Mouse (Mus musculus) small intestine, adult 2 months (tissue): ENCODE results near the gene Capn8. TPM values are rescaled to one million over a fixed set of nuclear protein-coding genes. Genes with fewer than 3 reads are reported as not detected.

ENCODE experiments used
- H3K27ac ChIP-seq: fragments of 200-500 bp; 2 replicates; pipeline ENCODE4 v1.5.1; 2012; ENCODE audit warnings: low read depth, low read length, control low read depth, inconsistent platforms; ENCODE audit not compliant: insufficient read depth
- H3K27me3 ChIP-seq: fragments of 200-500 bp; 2 replicates; pipeline ENCODE4 v1.6.1; 2012; ENCODE audit warnings: mild to moderate bottlenecking, moderate library complexity, low read length, inconsistent platforms; ENCODE audit not compliant: control insufficient read depth, insufficient read depth
- H3K36me3 ChIP-seq: fragments of 200-500 bp; 2 replicates; pipeline ENCODE4 v1.6.1; 2012; ENCODE audit warnings: mild to moderate bottlenecking, low read length, control low read depth, inconsistent platforms; ENCODE audit not compliant: control insufficient read depth, insufficient read depth
- H3K4me1 ChIP-seq: fragments of 200-500 bp; 2 replicates; pipeline ENCODE4 v1.6.1; 2012; ENCODE audit warnings: low read length, inconsistent platforms, mixed read lengths; ENCODE audit not compliant: control insufficient read depth, insufficient read depth, insufficient read length
- H3K4me3 ChIP-seq: fragments of 200-500 bp; 2 replicates; pipeline ENCODE4 v1.5.1; 2012; ENCODE audit warnings: low read depth, mild to moderate bottlenecking, control low read depth, inconsistent platforms, low read length, moderate library complexity
- CTCF ChIP-seq: fragments of 200-500 bp; IDR thresholded peaks from 2 replicates; pipeline ENCODE4 v1.5.1; 2012; ENCODE audit warnings: low read depth, mild to moderate bottlenecking, control low read depth, inconsistent platforms, low read length, moderate library complexity, mixed read lengths; ENCODE audit not compliant: insufficient replicate concordance, insufficient read length; ENCODE audit errors: extremely low read depth
- POLR2A ChIP-seq: fragments of 200-500 bp; IDR thresholded peaks from 2 replicates; pipeline ENCODE4 v1.6.1; 2012; ENCODE audit warnings: low read depth, mild to moderate bottlenecking, control low read depth, inconsistent platforms, low read length, moderate library complexity
- WGBS: fragments of 180-500 bp; shearing (Covaris S2); methylation state at CpG from one replicate; pipeline ENCODE4 v1.1.7; 2018; 5-methylcytosine and 5-hydroxymethylcytosine counted together
- polyA plus RNA-seq: library from polyadenylated mRNA; depleted of rRNA; stranded (reverse); fragments of >200 nt; gene quantifications from 2 replicates; pipeline ENCODE4 v1.2.3, GENCODE M21; 2012

Capn8 gene
- polyA plus RNA-seq, 1 experiment, result 2.4 TPM

- 79% methylated on average over 16 of the region's 16 CpGs for WGBS
These were observed 53.6 kb downstream of the Capn8 start for GRCm38 (mm10) chr1:182618200-182618947.

GRCm38 (mm10) chr1:182620470-182620869, 55.7 kb downstream of the Capn8 start:
- no peak overlapping the region for H3K27ac ChIP-seq
- TF ChIP-seq POLR2A (no peak), CTCF (no peak)
- no peak overlapping the region for H3K4me3 ChIP-seq
- H3K4me1 ChIP-seq, result no peaks in the 10 kb centered on the region
- no peaks in the 10 kb centered on the region for H3K27me3 ChIP-seq
- 52% methylated on average over 4 of the region's 4 CpGs for WGBS
- no peaks in the 10 kb centered on the region for H3K36me3 ChIP-seq

More at GRCm38 (mm10) chr1:182618200-182618947, 53.6 kb downstream of the Capn8 start:
- Histone ChIP-seq H3K4me1 (no peaks in the 10 kb centered on the region), H3K36me3 (no peaks in the 10 kb centered on the region), H3K27ac (no peak overlapping the region), H3K4me3 (no peak overlapping the region), H3K27me3 (no peaks in the 10 kb centered on the region)
- TF ChIP-seq POLR2A (no peak), CTCF (no peak)

GRCm38 (mm10) chr1:182621256-182621655, 56.4 kb downstream of the Capn8 start:
- H3K4me1 ChIP-seq, result no peaks in the 10 kb centered on the region
- no peaks in the 10 kb centered on the region for H3K27me3 ChIP-seq
- WGBS, result 82% methylated on average over 8 of the region's 8 CpGs
- H3K4me3 ChIP-seq, result no peak overlapping the region
- no peaks in the 10 kb centered on the region for H3K36me3 ChIP-seq
- H3K27ac ChIP-seq, result no peak overlapping the region
- TF ChIP-seq CTCF (no peak), POLR2A (no peak)

GRCm38 (mm10) chr1:182626197-182626596, 61.4 kb downstream of the Capn8 start:
- no peak overlapping the region for H3K4me3 ChIP-seq
- H3K27me3 ChIP-seq, result no peaks in the 10 kb centered on the region
- TF ChIP-seq POLR2A (no peak), CTCF (no peak)
- H3K36me3 ChIP-seq, result no peaks in the 10 kb centered on the region
- no peak overlapping the region for H3K27ac ChIP-seq
- WGBS, result 77% methylated on average over 1 of the region's 1 CpGs
- no peaks in the 10 kb centered on the region for H3K4me1 ChIP-seq

GRCm38 (mm10) chr1:182629228-182629627, 64.4 kb downstream of the Capn8 start:
- Histone ChIP-seq H3K36me3 (no peaks in the 10 kb centered on the region), H3K27me3 (no peaks in the 10 kb centered on the region), H3K27ac (no peak overlapping the region), H3K4me3 (no peak overlapping the region), H3K4me1 (no peaks in the 10 kb centered on the region)
- no peak for TF ChIP-seq POLR2A
- TF ChIP-seq CTCF, result no peak
- WGBS, result 96% methylated on average over 4 of the region's 4 CpGs

GRCm38 (mm10) chr1:182633712-182634294, 69.0 kb downstream of the Capn8 start:
- no peaks in the 10 kb centered on the region for H3K36me3 ChIP-seq
- TF ChIP-seq POLR2A (no peak), CTCF (no peak)
- no peaks in the 10 kb centered on the region for H3K27me3 ChIP-seq
- H3K4me1 ChIP-seq, result no peaks in the 10 kb centered on the region
- WGBS, result 47% methylated on average over 12 of the region's 12 CpGs
- no peak overlapping the region for H3K4me3 ChIP-seq
- H3K27ac ChIP-seq, result no peak overlapping the region

GRCm38 (mm10) chr1:182639016-182639415, 74.2 kb downstream of the Capn8 start:
- no peak overlapping the region for H3K4me3 ChIP-seq
- H3K27ac ChIP-seq, result no peak overlapping the region
- no peaks in the 10 kb centered on the region for H3K27me3 ChIP-seq
- TF ChIP-seq POLR2A (no peak), CTCF (no peak)
- 71% methylated on average over 7 of the region's 7 CpGs for WGBS
- no peaks in the 10 kb centered on the region for H3K4me1 ChIP-seq
- H3K36me3 ChIP-seq, result no peaks in the 10 kb centered on the region
